Mouse (Mus musculus): ENCODE results near the gene Klf13.

- TF ChIP-seq CTCF (IDR thresholded peaks at IDR 0.05; ENCODE audit: control insufficient read depth, insufficient read depth, insufficient read length): no peak
- TF ChIP-seq MYOD1 (IDR thresholded peaks at IDR 0.05; ENCODE audit: control insufficient read depth, insufficient read length, low read depth): no peak
- TF ChIP-seq MAX (IDR thresholded peaks at IDR 0.05): no peak
Observed at GRCm38 (mm10) chr7:63932461-63932860, 6.3 kb downstream of the Klf13 start.
